Mouse (Mus musculus): ENCODE measurements at regions not wholly inside any gene's neighbourhood (a gene's known extent, or its start where the extent isn't known, plus 50 kb on each side); places are given as distances from the start of the nearest gene placed in this dataset.

- no peak for DNase-seq (ENCODE audit: extremely low spot score)
Measured at GRCm38 (mm10) chr3:71959441-71959840, 1008.2 kb downstream of the Sis start.

GRCm38 (mm10) chr3:71919865-71920264, 1047.8 kb downstream of the Sis start:
- DNase-seq (ENCODE audit: extremely low spot score), result no peak

GRCm38 (mm10) chr3:71913783-71914182, 1053.9 kb downstream of the Sis start:
- no peak for DNase-seq (ENCODE audit: extremely low spot score)

GRCm38 (mm10) chr3:71909242-71909641, 1058.4 kb downstream of the Sis start:
- peak; percentile 27 for DNase-seq (ENCODE audit: extremely low spot score)

- DNase-seq (ENCODE audit: extremely low spot score), result no peak
Measured at GRCm38 (mm10) chr3:71864670-71865069, 1103.0 kb downstream of the Sis start.

- DNase-seq (ENCODE audit: extremely low spot score), result no peak
Measured at GRCm38 (mm10) chr3:71836111-71836510, 1131.6 kb downstream of the Sis start.

Measured in embryo, embryonic 9.5 days (tissue).